Mouse (Mus musculus) embryonic facial prominence, embryonic 14.5 days (tissue): ENCODE results near the gene Ppm1l. TPM values are rescaled to one million over a fixed set of nuclear protein-coding genes. Genes with fewer than 3 reads are reported as not detected.
"Not testable (repeated sequence)": the region's sequence is repeated elsewhere in the genome, so short reads cannot be mapped to it uniquely, and the experiment has no call there.

Source experiments
- ATAC-seq: fragments of 200-750 bp; cut with Nextera tagmentation; 2 replicates; pipeline ENCODE4 v1.8.0; 2017; ENCODE audit warnings: low read depth, moderate number of reproducible peaks, moderate TSS enrichment
- DNase-seq: peaks from one replicate; pipeline ENCODE4 v3.0.0-alpha.2; 2015; ENCODE audit warnings: low spot score
- H3K27ac ChIP-seq: fragments of 300-500 bp; sonication (generic); replicated peaks from 2 replicates; pipeline ENCODE4 v1.5.1; 2014; ENCODE audit warnings: low read depth, mild to moderate bottlenecking, low read length, moderate library complexity
- H3K27me3 ChIP-seq: fragments of 300-500 bp; sonication (generic); replicated peaks from 2 replicates; pipeline ENCODE4 v1.6.1; 2014; ENCODE audit warnings: low read length; ENCODE audit not compliant: control insufficient read depth, insufficient read depth
- H3K36me3 ChIP-seq: fragments of 300-500 bp; sonication (generic); 2 replicates; pipeline ENCODE4 v1.6.1; 2014; ENCODE audit warnings: low read length, mixed read lengths; ENCODE audit not compliant: control insufficient read depth, insufficient read depth
- H3K4me1 ChIP-seq: fragments of 300-500 bp; sonication (generic); 2 replicates; pipeline ENCODE4 v1.6.1; 2014; ENCODE audit warnings: antibody characterized with exemption, low read length; ENCODE audit not compliant: control insufficient read depth, insufficient read depth
- H3K4me2 ChIP-seq: fragments of 300-500 bp; sonication (generic); 2 replicates; pipeline ENCODE4 v1.6.1; 2014; ENCODE audit warnings: low read depth, mild to moderate bottlenecking, low read length, moderate library complexity, mixed read lengths
- H3K4me3 ChIP-seq: fragments of 300-500 bp; sonication (generic); 2 replicates; pipeline ENCODE4 v1.5.1; 2014; ENCODE audit warnings: low read depth, mild to moderate bottlenecking, low read length
- H3K9ac ChIP-seq: fragments of 300-500 bp; sonication (generic); 2 replicates; pipeline ENCODE4 v1.6.1; 2014; ENCODE audit warnings: low read depth, mild to moderate bottlenecking, low read length, moderate library complexity, mixed read lengths
- H3K9me3 ChIP-seq: fragments of 300-500 bp; sonication (generic); 2 replicates; pipeline ENCODE4 v1.6.1; 2016; ENCODE audit warnings: low read length; ENCODE audit not compliant: control insufficient read depth
- WGBS: fragments of 180-500 bp; shearing (Covaris S2); extraction: QIAGEN DNeasy Blood & Tissue Kit; methylation state at CpG from one replicate; pipeline ENCODE4 v1.1.7; 2014; 5-methylcytosine and 5-hydroxymethylcytosine counted together
- polyA plus RNA-seq: library from polyadenylated mRNA; unstranded; fragments of >200 nt; fragmentation: Nextera tagmentation; extraction: Ambion mirVana; gene quantifications from 2 replicates; pipeline ENCODE4 v1.2.1, GENCODE M21; 2014

Gene Ppm1l
- polyA plus RNA-seq, 1 experiment from 2014 or later, result 10.9 TPM

DNA sequence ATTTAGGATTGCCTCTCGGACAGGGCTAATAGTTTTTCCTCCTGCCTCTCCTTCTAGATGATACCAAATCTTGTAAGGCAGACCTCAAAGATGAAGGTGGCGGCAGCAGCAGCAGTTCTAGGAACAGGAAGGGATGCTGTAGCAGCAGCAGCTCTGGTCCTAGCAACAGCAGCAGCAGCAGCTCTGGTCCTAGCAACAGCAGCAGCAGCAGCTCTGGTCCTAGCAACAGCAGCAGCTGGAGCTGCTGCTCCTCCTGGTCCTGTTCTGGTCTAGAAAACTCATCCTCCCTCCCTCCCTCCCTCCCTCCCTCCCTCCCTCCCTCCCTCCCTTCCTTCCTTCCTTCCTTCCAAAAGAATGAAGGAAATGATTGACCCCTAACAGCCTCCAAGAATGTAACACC is 108.1 kb downstream of the Ppm1l start:
- 72% methylated on average over 2 of the region's 2 CpGs for WGBS
- not testable (repeated sequence) for H3K9ac ChIP-seq, H3K36me3 ChIP-seq, H3K27me3 ChIP-seq, H3K4me2 ChIP-seq, H3K27ac ChIP-seq, ATAC-seq, H3K4me3 ChIP-seq, DNase-seq, H3K9me3 ChIP-seq, H3K4me1 ChIP-seq

GRCm38 (mm10) chr3:69427259-69427658 is 110.6 kb downstream of the Ppm1l start:
- Histone ChIP-seq H3K36me3 (no peaks in the 10 kb centered on the region), H3K4me2 (no peak overlapping the region), H3K27me3 (no peaks in the 10 kb centered on the region), H3K4me1 (peaks cover 8% of the 10 kb centered on the region), H3K9me3 (no peaks in the 10 kb centered on the region), H3K27ac (no peak overlapping the region), H3K9ac (no peak overlapping the region), H3K4me3 (no peak overlapping the region)
- ATAC-seq (no peak), DNase-seq (no peak)
- WGBS, result 80% methylated on average over 4 of the region's 4 CpGs

- Histone ChIP-seq H3K27me3 (no peaks in the 10 kb centered on the region), H3K36me3 (no peaks in the 10 kb centered on the region), H3K4me1 (no peaks in the 10 kb centered on the region), H3K9ac (no peak overlapping the region), H3K9me3 (no peaks in the 10 kb centered on the region), H3K27ac (no peak overlapping the region), H3K4me3 (no peak overlapping the region), H3K4me2 (no peak overlapping the region)
- ATAC-seq, result no peak
- 67% methylated on average over 3 of the region's 3 CpGs for WGBS
- no peak for DNase-seq
These were observed 111.6 kb downstream of the Ppm1l start for GRCm38 (mm10) chr3:69428221-69428620.

DNA sequence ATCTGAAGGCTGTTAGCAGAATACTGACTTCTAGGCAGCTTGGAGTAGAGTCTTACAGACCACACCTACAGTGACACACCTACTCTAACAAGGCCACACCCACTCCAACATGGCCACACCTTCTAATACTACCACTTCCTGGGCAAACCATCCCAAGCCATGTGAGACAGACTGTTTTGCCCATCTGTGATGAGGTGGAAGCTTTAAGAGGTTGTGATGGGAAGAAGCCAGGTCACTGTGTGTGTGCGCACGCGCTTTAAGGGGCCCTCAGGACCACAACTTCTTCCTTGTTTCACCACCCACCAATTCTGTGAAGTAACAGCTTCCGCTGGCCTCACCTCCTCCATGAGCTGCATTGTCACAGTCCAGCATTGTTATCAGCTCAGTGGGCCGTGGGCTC is 112.7 kb downstream of the Ppm1l start:
- ATAC-seq (no peak), DNase-seq (no peak)
- H3K27ac ChIP-seq, result no peak overlapping the region
- no peaks in the 10 kb centered on the region for H3K9me3 ChIP-seq
- H3K4me1 ChIP-seq, result no peaks in the 10 kb centered on the region
- no peaks in the 10 kb centered on the region for H3K27me3 ChIP-seq
- 94% methylated on average over 5 of the region's 5 CpGs for WGBS
- no peak overlapping the region for H3K4me3 ChIP-seq
- no peaks in the 10 kb centered on the region for H3K36me3 ChIP-seq
- H3K9ac ChIP-seq, result no peak overlapping the region
- no peak overlapping the region for H3K4me2 ChIP-seq

- DNase-seq (no peak), ATAC-seq (no peak)
- H3K4me2 ChIP-seq, result no peak overlapping the region
- H3K27ac ChIP-seq, result no peak overlapping the region
- H3K9me3 ChIP-seq, result no peaks in the 10 kb centered on the region
- no peak overlapping the region for H3K9ac ChIP-seq
- no peaks in the 10 kb centered on the region for H3K4me1 ChIP-seq
- no peaks in the 10 kb centered on the region for H3K36me3 ChIP-seq
- WGBS, result 83% methylated on average over 10 of the region's 10 CpGs
- no peak overlapping the region for H3K4me3 ChIP-seq
- H3K27me3 ChIP-seq, result no peaks in the 10 kb centered on the region
These were observed 116.9 kb downstream of the Ppm1l start for GRCm38 (mm10) chr3:69433580-69433979.

GRCm38 (mm10) chr3:69438773-69439514 is 122.3 kb downstream of the Ppm1l start:
- WGBS, result 73% methylated on average over 12 of the region's 12 CpGs
- H3K36me3 ChIP-seq, result no peaks in the 10 kb centered on the region
- H3K4me3 ChIP-seq, result no peak overlapping the region
- no peaks in the 10 kb centered on the region for H3K9me3 ChIP-seq
- H3K9ac ChIP-seq, result no peak overlapping the region
- ATAC-seq (no peak), DNase-seq (no peak)
- H3K27me3 ChIP-seq, result no peaks in the 10 kb centered on the region
- H3K27ac ChIP-seq, result no peak overlapping the region
- H3K4me2 ChIP-seq, result no peak overlapping the region
- H3K4me1 ChIP-seq, result no peaks in the 10 kb centered on the region

GRCm38 (mm10) chr3:69440761-69441160 is 124.1 kb downstream of the Ppm1l start:
- Histone ChIP-seq H3K9ac (no peak overlapping the region), H3K27ac (no peak overlapping the region), H3K4me1 (no peaks in the 10 kb centered on the region), H3K36me3 (no peaks in the 10 kb centered on the region), H3K9me3 (no peaks in the 10 kb centered on the region), H3K4me2 (no peak overlapping the region), H3K27me3 (no peaks in the 10 kb centered on the region), H3K4me3 (no peak overlapping the region)
- no peak for DNase-seq
- no peak for ATAC-seq
- WGBS, result 59% methylated on average over 5 of the region's 5 CpGs

DNA sequence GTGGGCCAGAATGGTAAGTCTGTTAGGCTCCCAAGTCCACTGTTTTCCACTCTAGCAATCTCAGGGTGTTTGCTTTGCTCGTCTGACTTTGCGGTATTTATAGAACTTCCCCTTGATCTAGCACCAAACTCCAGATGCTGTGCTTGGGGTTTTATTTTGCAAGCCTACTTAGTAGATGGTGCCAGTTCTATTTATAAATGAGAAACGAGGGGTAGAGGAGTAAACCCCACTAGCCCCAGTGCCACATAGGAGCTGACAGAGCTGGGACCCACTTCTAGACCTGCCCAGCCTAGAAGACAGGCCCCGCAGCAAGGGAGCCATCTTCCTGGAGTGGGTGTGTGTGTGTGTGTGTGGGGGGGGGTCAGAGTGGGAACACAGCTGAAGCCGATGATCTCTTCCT is 130.3 kb downstream of the Ppm1l start:
- H3K4me2 ChIP-seq, result no peak overlapping the region
- no peak overlapping the region for H3K4me3 ChIP-seq
- ATAC-seq (no peak), DNase-seq (no peak)
- WGBS, result 75% methylated on average over 5 of the region's 5 CpGs
- no peak overlapping the region for H3K27ac ChIP-seq
- no peak overlapping the region for H3K9ac ChIP-seq
- no peaks in the 10 kb centered on the region for H3K36me3 ChIP-seq
- no peaks in the 10 kb centered on the region for H3K9me3 ChIP-seq
- H3K27me3 ChIP-seq, result no peaks in the 10 kb centered on the region
- no peaks in the 10 kb centered on the region for H3K4me1 ChIP-seq

DNA sequence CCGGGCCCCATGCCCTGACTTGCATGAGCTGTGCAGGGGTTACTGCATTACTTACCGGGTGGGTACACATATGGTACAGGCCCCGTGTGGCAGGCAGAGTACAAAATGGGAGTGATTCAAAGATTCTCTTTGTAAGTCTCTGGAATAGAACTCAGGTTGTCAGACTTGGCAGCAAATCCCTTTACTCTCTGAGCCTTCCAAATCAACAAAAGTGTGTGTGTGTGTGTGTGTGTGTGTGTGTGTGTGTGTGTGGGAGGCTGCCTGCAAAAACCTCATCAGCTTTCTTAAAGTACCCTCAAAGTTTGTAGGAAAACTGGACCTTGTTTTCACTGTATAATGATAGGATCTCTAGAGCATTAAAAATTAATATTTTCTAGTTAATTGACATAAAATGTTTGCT is 132.4 kb downstream of the Ppm1l start:
- Histone ChIP-seq H3K4me2 (no peak overlapping the region), H3K27ac (no peak overlapping the region), H3K36me3 (no peaks in the 10 kb centered on the region), H3K4me1 (no peaks in the 10 kb centered on the region), H3K27me3 (no peaks in the 10 kb centered on the region), H3K9ac (no peak overlapping the region), H3K4me3 (no peak overlapping the region), H3K9me3 (no peaks in the 10 kb centered on the region)
- DNase-seq, result no peak
- WGBS, result 68% methylated on average over 3 of the region's 3 CpGs
- ATAC-seq, result no peak
